Mouse (Mus musculus): ENCODE results near the gene Dync1i2.

Dync1i2 gene

DNA sequence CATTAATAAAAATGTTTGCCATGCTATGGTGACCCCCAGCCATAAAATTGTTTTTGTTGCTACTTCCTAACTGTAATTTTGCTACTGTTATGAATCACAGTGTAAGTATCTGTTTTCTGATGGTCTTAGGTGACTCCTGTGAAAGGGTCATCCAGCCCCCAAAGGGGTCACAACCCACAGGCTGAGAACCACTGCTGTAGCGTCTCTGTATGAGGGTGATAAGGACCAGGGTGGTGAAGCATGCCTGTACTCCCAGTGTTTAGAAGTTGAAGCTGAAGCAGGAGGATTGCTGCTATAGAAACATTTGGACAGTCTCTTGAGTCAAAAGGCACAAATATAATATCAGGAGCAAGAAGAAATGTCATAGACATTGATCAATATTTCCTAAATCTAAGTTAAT lies 57.8 kb downstream of the Dync1i2 start:
- DNase-seq (ENCODE audit: low read depth, low spot score) = no peak

DNA sequence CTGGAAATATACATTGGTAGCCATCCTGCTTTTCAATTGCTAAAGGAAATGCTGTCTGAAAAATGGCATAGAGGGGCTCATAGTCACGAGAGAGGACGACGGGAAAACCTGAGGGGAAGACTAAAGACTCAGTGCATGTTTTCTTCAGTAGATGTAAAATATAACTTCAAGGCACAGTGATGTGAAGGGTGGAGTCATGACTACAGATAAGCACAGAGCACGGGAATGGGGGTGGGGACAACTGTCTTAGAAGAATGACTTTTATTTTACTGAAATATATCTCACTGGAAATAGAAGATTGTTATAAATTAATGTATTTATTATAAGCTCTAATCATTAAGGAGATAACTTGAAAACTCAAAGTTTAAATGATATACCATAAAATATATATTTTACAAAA lies 58.6 kb downstream of the Dync1i2 start:
- DNase-seq (ENCODE audit: low read depth, low spot score) = no peak

DNA sequence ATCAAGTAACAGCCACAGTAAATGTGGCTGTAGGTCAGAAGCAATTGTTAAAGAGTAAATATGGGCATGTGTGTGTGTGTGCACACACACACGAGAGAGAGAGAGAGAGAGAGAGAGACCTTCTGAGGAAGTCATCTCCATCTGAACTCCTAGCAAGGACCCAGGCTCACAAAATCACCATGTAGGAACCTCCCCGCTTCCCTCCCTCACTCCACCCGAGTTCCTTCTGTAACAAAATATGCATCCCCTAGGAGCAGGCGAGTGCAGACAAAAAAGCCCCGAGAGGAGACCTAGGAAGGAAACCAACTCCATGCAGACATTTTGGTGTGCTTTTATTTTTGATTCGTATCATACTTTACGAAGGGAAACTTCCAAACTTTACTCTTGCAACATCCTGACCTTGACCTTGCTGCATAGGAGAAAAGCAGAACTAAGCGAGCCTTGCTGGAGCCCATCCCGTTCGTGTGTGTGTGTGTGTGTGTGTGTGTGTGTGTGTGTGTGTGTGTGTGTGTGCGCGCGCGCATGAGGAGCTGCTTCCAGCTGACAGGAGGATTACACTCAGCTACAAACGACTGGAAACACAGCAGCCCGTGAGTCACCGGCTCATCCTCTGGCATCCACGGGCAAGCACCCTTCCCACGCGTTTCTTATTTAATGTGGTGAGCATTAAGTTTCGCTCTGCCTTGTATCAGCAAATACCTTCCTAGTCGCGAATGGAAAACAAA lies 62.6 kb downstream of the Dync1i2 start:
- DNase-seq (ENCODE audit: low read depth, low spot score) = no peak

DNA sequence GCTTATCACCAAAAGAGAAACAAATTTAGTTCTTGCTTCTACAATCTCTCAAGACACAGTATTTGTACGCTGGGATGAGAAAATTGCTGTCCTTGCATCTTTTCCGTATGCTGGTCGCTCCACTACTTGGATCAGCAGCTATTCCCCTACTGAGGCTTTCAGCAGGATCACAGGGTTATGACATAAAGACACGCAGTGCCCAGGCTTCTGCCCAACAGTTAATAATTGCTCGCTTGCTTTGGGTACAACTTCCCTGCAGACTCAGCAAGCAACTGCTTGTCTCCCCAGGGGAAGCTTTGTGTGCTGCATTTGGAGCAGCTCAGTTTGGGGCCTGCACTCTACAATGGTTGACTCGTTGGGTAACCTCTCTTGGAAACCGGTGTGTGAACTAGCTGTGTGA lies 64.2 kb downstream of the Dync1i2 start:
- no peak for DNase-seq (ENCODE audit: low read depth, low spot score)

DNA sequence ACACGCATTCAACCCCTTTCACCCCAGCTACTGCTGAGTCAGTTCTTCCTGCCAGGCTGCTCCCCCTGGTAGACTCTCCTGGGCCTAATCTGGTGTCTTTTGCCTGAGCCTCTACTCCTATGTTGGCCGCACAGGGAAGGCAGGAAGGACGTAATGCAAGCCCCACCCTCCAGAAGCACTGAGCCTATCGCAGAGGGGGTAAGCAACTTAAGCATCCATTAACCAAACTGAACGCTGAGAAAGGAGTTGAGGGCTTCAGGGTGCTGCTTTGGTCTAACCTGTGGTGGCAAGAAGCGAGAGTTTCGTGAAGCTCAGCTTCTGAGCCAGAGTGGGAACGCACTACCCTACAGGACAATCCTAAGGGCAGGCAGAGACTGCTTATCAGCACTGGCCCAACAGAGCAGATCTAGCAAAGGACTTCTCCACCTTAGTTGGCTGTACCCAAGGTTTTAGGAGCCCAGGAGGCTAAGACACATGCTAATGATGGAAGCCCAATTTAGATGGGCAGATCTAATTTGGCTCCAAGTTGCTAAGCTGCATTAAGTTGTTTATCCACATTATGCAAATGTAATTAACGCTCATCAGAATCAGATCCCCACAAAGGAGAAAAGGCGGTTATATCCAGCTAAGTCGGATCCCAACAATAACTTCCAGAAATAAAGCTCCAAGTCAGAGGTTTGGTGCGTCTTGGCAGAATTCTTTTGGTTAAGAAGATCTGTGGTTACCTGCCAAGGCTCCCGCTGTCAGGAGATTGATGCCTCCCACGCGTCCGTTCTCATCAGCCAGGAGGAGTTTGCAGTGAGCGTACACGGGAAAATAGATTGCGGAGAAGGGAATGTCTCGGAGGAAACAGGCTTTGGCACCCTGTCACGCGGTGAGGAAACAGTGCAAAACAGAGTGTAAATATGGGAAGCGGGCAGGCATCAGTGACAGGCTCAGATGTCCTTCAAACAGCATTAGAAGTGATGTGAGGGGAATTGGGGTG lies 67.6 kb downstream of the Dync1i2 start:
- DNase-seq (ENCODE audit: low read depth, low spot score) = no peak

DNA sequence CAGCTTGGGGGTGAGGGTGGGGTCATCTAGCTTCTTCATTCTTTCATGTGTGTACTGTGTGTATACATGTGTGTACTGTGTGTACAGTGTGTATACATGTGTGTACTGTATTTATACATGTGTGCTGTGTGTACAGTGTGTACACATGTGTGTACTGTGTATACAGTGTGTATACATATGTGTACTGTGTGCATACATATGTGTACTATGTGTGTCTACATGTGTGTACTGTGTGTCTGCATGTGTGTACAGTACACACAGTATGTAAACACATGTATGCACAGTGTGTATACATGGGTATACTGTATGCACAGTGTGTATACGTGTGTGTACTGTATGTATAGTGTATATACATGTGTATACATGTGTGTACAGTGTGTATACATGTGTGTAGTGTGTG lies 70.5 kb downstream of the Dync1i2 start:
- DNase-seq (ENCODE audit: low read depth, low spot score) = no peak

DNA sequence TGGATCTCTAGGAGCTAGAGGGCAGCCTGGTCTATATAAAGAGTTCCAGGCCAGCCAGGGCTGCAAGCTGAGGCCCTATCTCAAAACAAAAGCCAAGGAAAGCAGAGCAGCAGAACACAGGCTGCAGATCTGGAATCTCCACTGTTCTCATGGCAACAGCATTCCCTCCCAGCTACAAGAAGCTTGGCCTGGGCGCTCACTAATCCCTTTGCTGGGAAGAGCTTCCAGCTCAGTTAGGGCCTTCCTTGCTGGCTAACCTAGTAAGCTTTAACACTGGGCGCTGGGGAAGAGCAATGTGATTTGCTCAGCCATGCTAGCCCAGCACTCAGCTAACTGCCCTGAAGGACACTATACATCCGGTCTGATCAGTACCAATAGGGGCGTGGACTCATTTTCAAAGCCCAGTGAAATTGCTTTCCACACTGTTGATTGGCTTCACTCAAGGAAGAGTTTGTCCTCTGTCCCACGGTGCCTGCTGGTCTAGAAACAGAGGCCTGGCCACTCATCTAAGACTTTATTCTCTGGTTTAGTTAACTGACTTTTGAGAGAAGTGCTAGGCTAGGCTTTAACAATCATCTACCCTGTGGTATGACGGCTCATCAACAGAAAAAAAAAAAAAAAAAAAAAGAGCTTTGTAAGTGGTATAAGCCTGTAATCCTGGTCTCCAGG lies 78.7 kb downstream of the Dync1i2 start:
- no peak for DNase-seq (ENCODE audit: low read depth, low spot score)

DNA sequence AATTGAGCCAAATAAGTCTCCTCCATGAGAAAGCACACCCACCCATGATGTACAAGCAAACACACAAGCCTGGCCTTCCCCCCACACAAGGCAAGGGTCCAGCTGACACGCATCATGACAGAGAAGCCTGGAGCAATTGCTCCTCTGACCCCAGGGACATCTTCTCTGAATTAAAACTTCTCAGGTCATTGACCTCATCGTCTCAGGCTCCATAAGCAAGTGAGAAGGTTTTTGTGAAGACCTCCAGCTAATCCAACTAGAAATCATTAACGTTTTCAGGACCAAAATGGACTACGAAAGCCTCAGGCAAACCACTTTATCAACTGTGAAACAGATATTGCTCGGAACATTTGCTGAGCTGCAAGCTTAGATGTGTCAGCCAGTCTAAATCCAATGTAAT lies 80.1 kb downstream of the Dync1i2 start:
- no peak for DNase-seq (ENCODE audit: low read depth, low spot score)

DNA sequence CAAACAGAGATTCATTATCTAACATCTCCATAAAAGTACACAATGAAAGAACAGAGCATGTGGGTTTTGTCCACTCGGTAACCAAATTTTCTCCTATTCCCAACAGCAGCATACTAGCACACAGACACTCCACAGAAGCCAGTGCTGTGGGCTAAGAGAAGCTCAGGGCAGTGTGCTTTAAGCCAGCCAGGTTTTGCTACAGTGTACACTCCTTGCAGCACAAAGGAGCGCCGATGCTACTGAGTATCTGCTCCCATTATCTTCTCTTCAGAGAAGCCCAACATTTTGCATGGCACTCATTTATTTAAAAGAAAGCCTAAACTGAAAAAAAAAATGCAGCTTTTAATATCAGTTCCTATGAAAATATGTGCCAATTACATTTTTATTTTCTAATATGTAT lies 82.5 kb downstream of the Dync1i2 start:
- no peak for DNase-seq (ENCODE audit: low read depth, low spot score)

DNA sequence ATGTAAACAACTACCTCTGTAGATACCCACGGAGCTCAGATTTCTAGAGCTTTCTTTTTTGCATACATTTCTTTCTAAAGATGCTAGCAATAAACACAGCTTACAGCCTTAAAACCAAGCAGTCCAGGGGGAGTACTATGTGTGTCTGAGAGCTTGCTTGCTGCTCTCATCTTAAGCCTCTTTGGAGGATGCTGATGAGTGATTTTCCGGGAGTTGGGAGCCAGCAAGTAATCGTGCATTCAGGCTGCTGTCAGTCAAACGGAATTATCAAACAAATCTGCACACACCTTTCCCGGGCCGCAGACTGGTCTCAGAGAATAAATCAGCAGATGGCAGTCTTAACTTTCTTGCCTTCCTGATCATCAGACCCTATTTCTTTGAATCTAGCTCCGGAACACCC lies 83.0 kb downstream of the Dync1i2 start:
- no peak for DNase-seq (ENCODE audit: low read depth, low spot score)

DNA sequence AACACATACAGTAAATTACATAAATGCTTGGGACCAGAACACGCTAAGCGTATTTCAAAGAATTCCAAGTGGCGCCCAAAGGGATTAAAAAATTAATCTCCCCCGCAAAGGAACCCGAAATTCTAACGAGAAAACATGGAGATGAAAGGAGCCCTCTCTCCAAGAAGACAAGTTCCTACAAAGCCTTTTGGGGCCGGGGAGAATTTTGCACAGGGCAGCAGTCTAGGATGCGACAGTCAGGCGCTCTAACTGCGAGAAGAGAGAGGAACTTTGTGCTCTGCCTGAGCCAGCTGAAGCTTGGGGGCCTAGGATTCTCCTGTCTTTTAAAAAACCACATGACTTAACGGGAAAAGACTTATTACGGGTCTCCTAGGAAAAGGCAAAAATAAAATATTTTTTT lies 84.3 kb downstream of the Dync1i2 start:
- DNase-seq (ENCODE audit: low read depth, low spot score) = no peak

DNA sequence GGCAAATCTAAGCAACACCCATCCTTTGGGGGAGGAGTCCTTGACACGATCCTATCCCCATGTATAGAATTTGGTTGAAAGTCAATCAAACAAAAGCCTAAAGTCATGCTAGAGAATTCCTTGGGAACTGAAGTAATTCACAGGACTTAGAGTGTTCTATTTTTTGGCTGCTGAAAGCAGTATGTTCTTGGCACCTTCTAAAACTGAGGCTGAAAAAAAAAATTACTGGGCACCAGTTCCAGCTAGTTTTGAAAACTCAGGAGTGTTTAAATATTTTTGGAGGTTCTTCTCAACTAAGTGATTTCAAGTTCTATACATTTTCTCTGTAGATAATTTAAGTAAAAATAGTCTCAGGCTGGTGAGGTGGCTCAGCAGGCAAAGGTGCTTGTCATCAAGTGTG lies 86.0 kb downstream of the Dync1i2 start:
- no peak for DNase-seq (ENCODE audit: low read depth, low spot score)

DNA sequence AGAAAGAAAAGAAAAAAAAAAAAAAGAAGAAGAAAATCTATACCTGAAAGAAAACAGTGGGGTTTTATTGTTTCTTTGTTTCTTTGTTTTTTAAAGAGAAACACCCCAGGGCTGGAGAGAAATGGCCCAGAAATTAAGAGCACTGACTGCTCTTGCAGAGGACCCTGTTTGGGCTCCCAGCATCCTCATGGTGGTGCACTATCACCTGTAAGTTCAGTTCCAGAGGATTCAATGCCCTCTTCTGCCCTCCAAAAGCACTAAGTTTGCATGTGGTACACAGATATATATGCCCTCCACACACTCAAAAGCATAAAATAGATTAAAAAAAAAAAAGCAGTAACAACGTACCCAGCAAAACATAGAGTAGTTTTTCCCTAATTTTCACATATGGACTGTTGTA lies 87.2 kb downstream of the Dync1i2 start:
- DNase-seq (ENCODE audit: low read depth, low spot score) = no peak

DNA sequence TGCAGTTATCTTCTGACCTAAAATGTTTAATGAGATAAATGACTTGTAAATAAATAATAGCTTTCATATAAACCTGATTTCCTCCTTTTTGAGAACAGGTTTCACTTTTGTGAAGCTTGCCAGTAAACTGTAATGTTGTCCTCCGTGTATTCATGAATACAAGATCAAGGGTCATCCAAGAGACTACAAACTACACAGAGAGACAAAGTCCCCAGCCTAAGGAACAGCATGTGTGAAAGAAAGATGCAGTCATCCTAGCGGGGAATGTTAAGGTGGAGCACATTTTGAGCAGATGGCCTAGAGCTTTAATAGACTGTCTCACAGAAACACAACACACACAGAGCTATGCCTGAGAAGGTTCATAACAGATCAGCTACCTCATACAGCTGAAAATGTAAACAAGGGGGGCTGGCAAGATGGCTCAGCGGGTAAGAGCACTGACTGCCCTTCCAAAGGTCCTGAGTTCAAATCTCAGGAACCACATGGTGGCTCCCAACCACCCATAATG lies 90.7 kb downstream of the Dync1i2 start:
- DNase-seq (ENCODE audit: low read depth, low spot score) = no peak

DNA sequence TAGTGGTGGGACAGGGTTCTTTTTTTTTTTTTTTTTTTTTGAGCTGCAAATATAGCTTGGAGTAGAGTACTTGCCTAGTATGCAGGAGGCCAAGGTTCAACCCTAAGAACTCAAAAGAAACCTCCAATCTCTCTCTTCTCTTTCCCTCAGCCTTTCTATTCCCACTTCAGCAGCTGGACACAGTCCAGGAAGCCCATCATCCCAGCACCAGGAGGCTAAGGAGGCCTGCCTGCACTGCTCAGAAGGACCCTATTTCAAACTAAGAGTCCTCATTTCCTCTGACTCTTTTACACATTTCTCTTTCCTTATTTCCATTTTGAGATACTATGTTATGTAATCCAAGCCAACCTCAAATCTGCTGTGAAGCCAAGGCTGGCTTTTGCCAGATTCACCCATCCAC lies 91.7 kb downstream of the Dync1i2 start:
- DNase-seq (ENCODE audit: low read depth, low spot score) = no peak

DNA sequence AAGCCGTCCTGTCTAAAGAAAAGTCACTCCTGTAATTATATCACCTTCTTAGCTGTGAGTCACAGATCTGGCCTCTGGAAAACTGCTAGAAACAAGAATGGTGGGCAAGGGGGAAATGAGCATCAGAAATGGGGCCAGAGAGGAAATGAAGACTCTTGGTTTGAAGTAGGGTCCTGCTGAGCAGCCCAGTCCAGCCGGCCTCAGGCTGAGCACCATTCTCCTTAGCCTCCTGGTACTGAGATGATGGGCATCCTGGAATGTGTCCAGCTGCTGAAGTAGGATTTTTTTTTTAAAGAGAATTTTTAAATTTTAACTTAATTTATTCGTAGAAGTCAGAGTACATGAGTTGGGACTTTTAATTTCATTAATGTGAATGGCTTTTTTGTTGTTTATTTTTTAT lies 93.3 kb downstream of the Dync1i2 start:
- no peak for DNase-seq (ENCODE audit: low read depth, low spot score)

DNA sequence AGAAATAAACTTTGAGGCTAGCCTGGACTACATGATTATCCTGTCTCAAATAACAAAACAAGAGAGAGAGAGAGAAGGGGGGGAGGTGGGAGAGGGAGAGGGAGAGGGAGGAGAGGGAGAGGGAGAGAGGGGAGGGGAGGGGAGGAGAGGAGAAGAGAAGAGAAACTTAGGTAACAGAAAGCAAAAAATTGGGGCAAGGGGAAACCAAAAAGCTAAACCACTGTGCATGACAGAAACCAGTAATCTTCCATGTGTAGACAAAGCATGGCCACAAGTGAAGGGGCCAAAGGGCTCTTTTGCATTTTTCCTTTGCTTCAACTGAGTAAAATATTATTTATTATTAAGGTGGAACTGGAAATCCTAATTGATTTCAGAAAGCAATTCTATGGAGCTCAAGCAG lies 94.9 kb downstream of the Dync1i2 start:
- no peak for DNase-seq (ENCODE audit: low read depth, low spot score)

DNA sequence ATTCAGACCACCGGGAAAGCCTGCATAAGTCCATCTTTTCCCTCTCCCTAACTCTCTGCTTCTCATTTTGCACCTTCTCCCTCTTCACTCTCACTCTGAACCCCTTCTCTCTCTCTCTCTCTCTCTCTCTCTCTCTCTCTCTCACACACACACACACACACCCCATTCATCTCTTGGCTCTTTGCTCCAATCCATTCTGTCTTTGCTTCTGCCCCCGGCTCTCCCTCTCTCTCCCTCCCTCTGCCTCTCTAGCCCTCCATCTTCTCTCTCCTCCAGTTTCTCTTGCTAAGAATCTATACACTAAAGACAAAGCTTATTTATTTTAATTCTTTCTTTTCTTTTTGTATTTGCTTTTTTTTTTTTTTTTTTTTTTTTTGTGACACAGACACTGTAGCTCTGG lies 98.2 kb downstream of the Dync1i2 start:
- no peak for DNase-seq (ENCODE audit: low read depth, low spot score)

DNA sequence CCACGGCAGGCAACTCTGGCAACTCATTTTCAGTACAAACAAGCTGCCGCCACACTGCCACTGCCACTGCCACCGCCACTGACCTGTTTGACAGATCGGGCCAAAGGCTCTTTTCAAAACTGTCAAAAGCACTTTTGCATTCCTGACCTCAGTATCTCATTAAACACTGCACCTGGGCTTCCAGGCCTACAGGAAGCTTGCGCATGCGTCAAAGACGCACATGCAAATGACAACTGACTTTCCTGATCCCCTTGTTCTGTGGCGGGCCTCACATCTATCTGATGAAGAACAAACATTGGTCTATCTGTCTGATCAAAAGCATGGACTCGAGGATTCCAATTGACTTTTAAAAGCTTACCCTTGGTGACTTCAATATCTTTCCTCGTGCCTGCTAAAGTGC lies 100.6 kb downstream of the Dync1i2 start:
- DNase-seq (ENCODE audit: low read depth, low spot score) = no peak
